Mouse (Mus musculus) T-helper 1 cell (primary cell): Measurements from ENCODE around the gene Lsp1.

Source experiments
- in situ Hi-C: fragments of 300-600 bp; cut with MboI, MseI; formaldehyde crosslinking; loops from one replicate; pipeline ENCODE4 v1.15.1; 2025; ENCODE audit warnings: high pct_unique_total_duplicates

Lsp1 gene

DNA sequence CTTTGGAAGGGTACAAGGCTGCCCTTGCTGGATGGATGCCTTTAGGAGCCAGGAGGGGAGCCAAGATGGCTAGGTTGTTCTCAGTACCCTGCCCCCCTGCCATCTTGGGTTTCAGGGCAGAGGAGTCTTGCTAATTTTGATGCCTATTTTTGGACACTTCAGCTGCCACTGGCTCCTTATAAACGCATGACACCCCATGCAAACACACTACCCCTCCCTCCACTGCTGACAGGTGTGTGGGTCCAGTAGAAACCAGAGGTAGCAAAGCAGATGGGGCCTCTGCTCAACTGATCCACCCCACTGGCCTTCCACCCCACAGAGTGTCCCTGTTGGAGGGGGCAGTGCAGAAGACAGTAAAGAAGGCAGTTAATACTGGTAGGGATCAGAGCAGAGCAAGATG lies 39.4 kb downstream of the Lsp1 start:
- in situ Hi-C loops = no loop called here

GRCm38 (mm10) chr7:142503206-142503605 lies 42.6 kb downstream of the Lsp1 start:
- in situ Hi-C loops = no loop called here

- in situ Hi-C loops = no loop called here
These were observed 45.3 kb downstream of the Lsp1 start for GRCm38 (mm10) chr7:142505942-142506341.

- in situ Hi-C loops = no loop called here
These were observed 45.9 kb downstream of the Lsp1 start for GRCm38 (mm10) chr7:142506501-142506900.

DNA sequence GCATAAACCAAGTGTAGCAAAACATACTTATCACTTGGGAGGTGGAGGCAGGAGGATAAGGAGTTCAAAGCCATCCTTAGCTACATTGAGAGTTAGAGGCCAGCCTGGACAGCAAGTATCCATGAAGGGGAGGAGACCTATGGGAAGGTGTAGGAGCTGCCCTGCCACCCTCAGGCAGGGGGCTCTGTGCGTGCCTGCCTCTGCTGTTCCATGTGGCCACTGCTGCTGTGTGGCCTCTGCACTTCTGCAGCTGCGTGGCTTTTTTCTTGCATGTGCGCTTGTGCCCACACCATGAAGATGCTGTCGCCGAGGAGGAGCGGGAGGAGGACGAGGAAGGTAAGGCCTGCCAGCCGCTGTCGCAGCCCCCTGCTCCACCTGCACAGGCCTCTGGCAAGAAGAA lies 46.8 kb downstream of the Lsp1 start:
- in situ Hi-C loops = no loop called here

DNA sequence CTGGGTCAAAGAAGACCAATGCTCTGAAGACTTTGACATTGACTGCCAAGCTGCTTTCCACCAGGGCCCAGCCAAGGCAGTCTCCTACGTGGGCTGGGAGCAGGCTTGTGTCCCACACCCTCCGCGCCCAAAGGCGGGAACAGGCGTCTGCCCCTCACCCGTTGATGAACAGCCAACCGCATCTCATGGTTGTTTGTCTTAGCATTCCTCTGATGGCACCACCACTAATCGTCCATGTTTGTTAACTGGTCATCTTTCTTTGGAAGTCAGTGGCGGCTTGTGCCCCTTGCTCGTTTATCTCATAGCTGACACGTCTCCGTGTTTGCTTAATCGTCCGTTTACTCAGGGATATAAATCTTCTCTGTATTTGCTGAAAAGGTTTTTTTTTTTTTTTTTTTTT lies 48.9 kb downstream of the Lsp1 start:
- in situ Hi-C loops = no loop called here

DNA sequence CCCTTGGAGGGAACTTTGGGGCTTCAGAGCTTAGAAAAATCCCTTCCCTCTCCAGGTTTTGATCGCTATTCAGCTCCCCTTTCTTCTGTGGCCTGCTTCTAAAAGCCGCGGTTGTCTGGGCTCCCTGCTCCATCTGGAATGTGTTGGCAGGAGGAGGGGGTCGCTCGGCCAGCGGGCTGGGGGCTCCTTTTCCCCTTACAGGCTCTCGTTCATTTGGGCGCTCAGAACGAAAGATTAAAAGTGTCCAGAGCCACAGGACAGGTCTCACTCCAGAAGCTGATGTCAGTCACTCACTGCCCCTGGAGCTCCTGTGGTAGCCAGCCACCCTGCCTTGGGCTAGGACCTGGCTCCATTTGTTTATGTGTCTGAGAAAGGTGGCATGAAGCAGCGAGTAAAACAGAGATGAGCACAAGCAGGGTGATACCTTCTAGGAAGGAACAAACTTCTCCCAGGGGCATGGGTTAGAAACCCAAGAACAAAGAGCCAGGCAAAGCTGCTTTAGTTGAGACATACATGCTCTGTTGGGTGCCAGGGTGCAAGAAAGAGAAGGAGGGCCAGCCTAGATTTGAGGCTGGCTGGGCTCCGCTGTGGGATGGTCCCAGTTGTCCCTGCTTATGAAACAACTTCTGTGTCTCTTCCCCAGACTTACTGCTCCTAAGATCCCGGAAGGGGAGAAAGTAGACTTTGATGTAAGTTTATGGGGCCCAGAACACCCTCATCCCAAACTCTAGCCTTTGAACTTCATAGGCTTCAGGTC lies 49.6 kb downstream of the Lsp1 start:
- in situ Hi-C loops = no loop called here

DNA sequence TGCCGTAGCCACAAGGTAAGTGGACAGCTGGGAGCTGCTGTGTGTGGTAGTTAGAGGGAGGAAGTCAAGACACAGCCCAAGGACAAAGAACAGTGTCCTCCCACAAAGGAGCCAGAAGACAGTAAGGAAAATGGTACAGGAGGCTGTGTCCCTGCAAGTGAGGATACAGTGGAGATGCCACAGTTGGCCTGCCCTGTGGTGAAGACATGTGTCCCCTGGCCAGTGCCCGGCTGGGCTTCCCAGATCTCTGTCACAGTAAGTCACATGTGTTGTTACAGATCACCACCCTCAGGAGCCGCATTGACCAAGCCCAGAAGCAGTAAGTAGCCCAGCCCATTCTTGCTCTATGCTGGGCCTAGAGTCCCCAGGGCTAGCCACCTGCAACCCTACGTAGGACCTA lies 53.4 kb downstream of the Lsp1 start:
- in situ Hi-C loops = no loop called here

GRCm38 (mm10) chr7:142516221-142516978 lies 55.8 kb downstream of the Lsp1 start:
- in situ Hi-C loops = no loop called here

DNA sequence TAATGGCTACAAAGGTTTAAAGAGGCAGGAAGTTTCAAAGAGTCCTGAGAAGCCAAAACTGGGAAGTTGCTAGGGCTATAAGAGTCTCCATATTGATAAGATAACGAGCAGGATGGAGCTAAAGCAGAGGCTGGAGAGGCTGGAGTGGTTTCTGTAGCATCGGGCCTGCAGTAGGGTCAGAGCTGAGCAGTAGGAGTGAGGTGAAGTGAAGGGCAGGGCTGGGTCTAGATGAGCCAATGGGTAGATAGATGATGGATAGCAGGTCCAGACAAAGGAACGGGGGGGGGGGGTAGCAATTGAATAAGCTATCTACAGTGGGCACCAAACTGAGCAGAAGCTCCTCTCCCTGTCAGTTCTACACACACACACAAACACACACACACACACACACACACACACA lies 56.9 kb downstream of the Lsp1 start:
- in situ Hi-C loops = no loop called here

GRCm38 (mm10) chr7:142520331-142520730 lies 59.7 kb downstream of the Lsp1 start:
- in situ Hi-C loops = no loop called here

- in situ Hi-C loops = no loop called here
These were observed 61.7 kb downstream of the Lsp1 start for GRCm38 (mm10) chr7:142522352-142522751.

DNA sequence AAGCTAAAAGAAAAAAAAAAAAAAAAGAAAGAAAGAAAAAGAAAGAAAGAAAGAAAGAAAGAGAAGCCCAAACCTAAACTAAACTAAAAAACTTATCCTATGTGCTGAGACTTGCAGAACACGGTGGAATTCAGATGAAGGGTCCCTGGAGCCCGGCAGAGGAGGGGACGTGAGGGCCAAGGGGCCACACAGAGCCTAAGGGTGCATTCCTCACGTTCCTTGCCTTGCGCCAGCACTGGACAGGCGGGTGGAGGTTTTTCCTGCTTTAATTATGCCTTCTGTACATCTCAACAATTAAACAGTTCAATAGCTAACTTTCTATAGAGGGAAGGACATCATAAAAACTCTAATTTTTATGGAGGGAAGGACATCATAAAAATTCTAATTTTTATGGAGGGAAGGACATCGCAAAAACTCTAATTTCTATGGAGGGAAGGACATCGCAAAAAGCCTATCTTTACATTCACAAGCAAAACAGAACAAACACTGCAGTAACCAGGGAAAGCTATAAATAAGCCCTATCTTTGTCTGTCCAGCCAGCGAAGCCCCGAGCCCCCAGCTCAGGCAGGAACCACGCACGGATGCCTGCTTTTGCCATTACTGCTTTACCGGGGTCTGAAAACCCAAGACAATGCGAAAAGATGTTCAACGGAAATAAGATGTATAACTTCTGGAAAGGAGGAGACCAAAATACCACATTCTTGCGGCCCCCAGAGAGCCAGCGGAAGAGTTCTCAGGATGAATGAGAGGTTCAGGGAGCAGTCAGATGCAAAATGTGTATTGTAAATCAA lies 62.8 kb downstream of the Lsp1 start:
- in situ Hi-C loops = no loop called here

GRCm38 (mm10) chr7:142525342-142526178 lies 65.0 kb downstream of the Lsp1 start:
- in situ Hi-C loops = no loop called here

GRCm38 (mm10) chr7:142529350-142529749 lies 68.7 kb downstream of the Lsp1 start:
- in situ Hi-C loops = no loop called here

DNA sequence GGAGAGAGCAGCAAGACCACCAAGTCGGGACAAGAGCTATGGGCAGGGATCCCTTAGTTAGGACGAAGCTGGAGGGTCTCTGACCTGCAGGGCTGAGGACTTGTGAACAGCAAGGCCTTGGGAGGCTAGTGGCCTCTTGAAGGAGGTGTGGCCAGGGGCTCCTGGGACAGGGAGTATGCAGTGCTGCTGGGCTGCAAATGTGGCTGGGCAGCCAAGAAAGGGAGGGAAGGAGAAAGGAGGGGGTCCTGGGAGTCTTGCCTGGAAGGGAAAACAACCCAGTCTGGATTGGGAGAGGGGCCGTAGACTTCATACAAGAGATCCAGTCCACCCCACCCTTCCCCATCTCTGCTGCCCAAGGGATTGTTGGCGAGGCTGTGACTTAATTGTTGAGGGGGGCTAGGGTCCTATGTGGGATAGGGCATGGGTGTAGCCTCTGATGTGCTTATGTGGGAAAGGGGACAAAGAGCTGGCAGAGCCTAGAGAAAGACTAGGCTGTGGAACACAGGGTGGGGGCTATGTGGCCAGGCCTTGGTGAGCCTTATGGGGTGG lies 71.4 kb downstream of the Lsp1 start:
- in situ Hi-C loops = no loop called here

GRCm38 (mm10) chr7:142532671-142533058 lies 72.1 kb downstream of the Lsp1 start, which contains the start of gene Mrpl23:
Mrpl23 (plus strand) TSS chr7:142532686.
- in situ Hi-C loops = no loop called here

DNA sequence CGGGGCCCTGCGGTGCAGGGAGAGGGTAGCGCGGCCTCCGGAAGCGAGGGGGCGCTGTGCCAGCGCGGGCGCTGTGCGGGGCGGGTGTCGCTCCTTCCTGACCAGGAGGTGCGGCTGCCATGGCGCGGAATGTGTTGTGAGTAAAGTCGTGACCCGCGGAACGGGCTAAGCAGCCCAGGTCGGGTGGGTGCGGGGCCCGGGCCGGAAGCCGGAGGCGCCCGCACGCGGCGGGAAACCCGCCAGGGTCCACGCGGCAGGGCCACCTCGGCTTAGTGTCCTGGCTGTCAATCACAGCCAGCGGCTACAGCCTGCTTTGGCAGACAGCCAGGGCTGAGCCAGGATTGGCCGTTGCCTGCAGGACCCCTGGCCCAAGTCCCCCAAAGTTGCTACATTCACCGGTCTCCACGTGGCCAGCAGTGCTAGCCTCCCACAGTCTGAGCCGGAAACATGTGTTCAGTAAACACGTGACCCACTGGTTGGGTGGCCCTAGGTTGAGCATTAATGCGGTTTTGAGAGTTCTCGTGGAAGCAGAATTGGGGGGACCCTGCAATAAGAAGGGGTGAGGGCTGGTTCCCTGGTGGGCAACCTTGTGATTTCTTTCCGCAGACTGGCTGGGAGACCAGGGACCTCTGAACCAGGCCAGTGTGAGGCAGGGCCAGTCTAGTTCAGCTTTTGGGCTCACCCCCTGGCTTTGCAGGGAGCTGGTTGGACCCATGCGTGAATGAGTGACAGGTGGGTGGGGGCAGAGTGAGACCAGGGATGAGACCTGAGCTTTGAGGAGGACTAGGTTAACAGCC lies 72.6 kb downstream of the Lsp1 start:
- in situ Hi-C loops = no loop called here

GRCm38 (mm10) chr7:142535116-142535515 lies 74.5 kb downstream of the Lsp1 start:
- in situ Hi-C loops = no loop called here

- in situ Hi-C loops = no loop called here
These were observed 75.2 kb downstream of the Lsp1 start for GRCm38 (mm10) chr7:142535832-142536231.
